Mouse (Mus musculus): ENCODE data around the gene Tgfbi. TPM values are rescaled to one million over a fixed set of nuclear protein-coding genes. Genes with fewer than 3 reads are reported as not detected.

Tgfbi gene
- 15.5 and 36.3 TPM in 2 replicates for polyA plus RNA-seq (2012)

GRCm38 (mm10) chr13:56609103-56609856 lies at the start of gene Tgfbi:
Gene Tgfbi, plus strand, starts transcription at chr13:56609523.

Other genes starting within 250 kb of the Tgfbi start
- gene Gm3045, start 182.9 kb upstream of the Tgfbi start, polyA plus RNA-seq (2012) = not detected in 2 replicates
- gene Slc25a48, start 171.2 kb upstream of the Tgfbi start, polyA plus RNA-seq (2012) = 0.03 TPM in 1 of 2 replicates, not detected in the other
- not detected in 2 replicates for gene Il9, start 127.3 kb upstream of the Tgfbi start, polyA plus RNA-seq (2012)
- 0.17 and 0.34 TPM in 2 replicates for gene Fbxl21, start 87.1 kb upstream of the Tgfbi start, polyA plus RNA-seq (2012)
- not detected in 2 replicates for gene Lect2, start 61.0 kb upstream of the Tgfbi start, polyA plus RNA-seq (2012)
- 5.1 and 7.0 TPM in 2 replicates for gene Smad5, start 93.5 kb downstream of the Tgfbi start, polyA plus RNA-seq (2012)
- 0.12 TPM in 1 of 2 replicates, not detected in the other for gene Gm45623, start 144.3 kb downstream of the Tgfbi start, polyA plus RNA-seq (2012)